Mouse (Mus musculus) C2C12 (cell line): ENCODE measurements around the gene Tmem115.

Source experiments
- CEBPB ChIP-seq: IDR thresholded peaks from one replicate; pipeline ENCODE4 v1.6.1; 2011; ENCODE audit warnings: low read depth, mild to moderate bottlenecking, control low read depth, moderate library complexity
- CTCF ChIP-seq: IDR thresholded peaks from one replicate; pipeline ENCODE4 v1.5.1; 2011; ENCODE audit not compliant: control insufficient read depth, insufficient read depth, insufficient read length
- FOSL1 ChIP-seq: IDR thresholded peaks from one replicate; pipeline ENCODE4 v1.8.0; 2011; ENCODE audit warnings: mild to moderate bottlenecking, low read length; ENCODE audit not compliant: poor library complexity, insufficient read depth, severe bottlenecking
- MAX ChIP-seq: IDR thresholded peaks from one replicate; pipeline ENCODE4 v1.6.1; 2011; ENCODE audit warnings: mild to moderate bottlenecking, control low read depth
- MYOD1 ChIP-seq: IDR thresholded peaks from one replicate; pipeline ENCODE4 v1.6.1; 2011; ENCODE audit warnings: low read depth; ENCODE audit not compliant: control insufficient read depth, insufficient read length
- MYOG ChIP-seq: IDR thresholded peaks from one replicate; pipeline ENCODE4 v1.6.1; 2011; ENCODE audit not compliant: control insufficient read depth, insufficient read length; ENCODE audit errors: extremely low read depth
- USF1 ChIP-seq: IDR thresholded peaks from one replicate; pipeline ENCODE4 v1.6.1; 2011; ENCODE audit warnings: low read depth, mild to moderate bottlenecking, control low read depth, moderate library complexity

DNA sequence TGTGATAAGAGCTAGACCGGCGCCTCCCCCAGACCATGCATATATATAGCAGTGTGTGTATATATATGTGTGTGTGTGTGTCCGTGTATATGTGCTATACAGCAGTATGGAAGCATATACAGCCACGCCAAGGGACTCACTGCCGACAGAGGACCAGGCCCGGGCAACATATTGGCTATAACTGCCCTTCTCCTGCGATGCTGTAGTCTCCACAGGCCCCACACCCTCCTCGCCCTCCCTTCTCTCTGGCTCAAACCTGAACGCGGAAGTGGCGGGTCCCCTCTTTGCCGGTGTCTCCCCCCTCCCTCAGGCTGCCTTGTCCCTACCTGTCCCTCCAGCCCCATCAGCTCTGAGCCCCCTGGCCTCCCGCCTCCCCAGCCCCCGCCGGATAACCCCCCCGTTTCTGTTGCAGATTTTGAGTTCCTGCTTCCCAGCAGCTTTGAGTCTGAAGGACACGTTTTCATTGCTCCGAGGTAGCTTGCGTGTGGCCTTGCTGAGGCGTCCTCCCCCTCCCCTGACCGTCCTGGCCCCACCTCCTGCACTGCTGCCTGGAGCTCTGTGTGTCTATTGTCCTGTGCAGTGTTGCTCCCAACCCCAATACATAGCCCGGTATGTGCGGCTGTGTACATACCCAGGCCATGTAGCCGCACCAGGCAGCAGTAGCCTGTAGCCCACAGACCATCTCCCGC, 11.9 kb upstream of the Tmem115 start:
- TF ChIP-seq CTCF, result no peak
- TF ChIP-seq CEBPB, result no peak
- no peak for TF ChIP-seq MYOG
- no peak for TF ChIP-seq MYOD1
- no peak for TF ChIP-seq MAX
- TF ChIP-seq USF1, result no peak
- TF ChIP-seq FOSL1, result no peak
